Mouse (Mus musculus) liver, embryonic 12.5 days (tissue): ENCODE results near the gene Tmem163. TPM values are rescaled to one million over a fixed set of nuclear protein-coding genes. Genes with fewer than 3 reads are reported as not detected.

Experiments used
- ATAC-seq: fragments of 200-750 bp; cut with Nextera tagmentation; 2 replicates; pipeline ENCODE4 v1.8.0; 2017; ENCODE audit warnings: moderate number of reproducible peaks, mild to moderate bottlenecking, moderate library complexity
- H3K27ac ChIP-seq: fragments of 300-500 bp; sonication (generic); 2 replicates; pipeline ENCODE4 v1.5.1; 2016; ENCODE audit warnings: mild to moderate bottlenecking
- H3K27me3 ChIP-seq: fragments of 300-500 bp; sonication (generic); replicated peaks from 2 replicates; pipeline ENCODE4 v1.6.1; 2016; ENCODE audit warnings: mild to moderate bottlenecking, moderate library complexity
- H3K36me3 ChIP-seq: fragments of 300-500 bp; sonication (generic); 2 replicates; pipeline ENCODE4 v1.6.1; 2016; ENCODE audit warnings: mild to moderate bottlenecking, moderate library complexity
- H3K4me1 ChIP-seq: fragments of 300-500 bp; sonication (generic); 2 replicates; pipeline ENCODE4 v1.6.1; 2016
- H3K4me2 ChIP-seq: fragments of 300-500 bp; sonication (generic); 2 replicates; pipeline ENCODE4 v1.6.1; 2016; ENCODE audit warnings: mild to moderate bottlenecking, moderate library complexity
- H3K4me3 ChIP-seq: fragments of 300-500 bp; sonication (generic); 2 replicates; pipeline ENCODE4 v1.5.1; 2016; ENCODE audit warnings: mild to moderate bottlenecking, moderate library complexity
- H3K9ac ChIP-seq: fragments of 300-500 bp; sonication (generic); 2 replicates; pipeline ENCODE4 v1.6.1; 2016; ENCODE audit warnings: mild to moderate bottlenecking, moderate library complexity
- H3K9me3 ChIP-seq: fragments of 300-500 bp; sonication (generic); replicated peaks from 2 replicates; pipeline ENCODE4 v1.6.1; 2016; ENCODE audit warnings: mild to moderate bottlenecking, moderate library complexity
- WGBS: fragments of 180-500 bp; shearing (Covaris S2); methylation state at CpG from one replicate; pipeline ENCODE4 v1.1.7; 2016; ENCODE audit not compliant: insufficient replicate concordance; 5-methylcytosine and 5-hydroxymethylcytosine counted together
- polyA plus RNA-seq: library from polyadenylated mRNA; unstranded; fragments of >200 nt; fragmentation: Nextera tagmentation; extraction: Ambion mirVana; gene quantifications from 2 replicates; pipeline ENCODE4 v1.2.1, GENCODE M21; 2016

Tmem163 gene
- polyA plus RNA-seq, 1 experiment from 2014 or later = 1.3 TPM

DNA sequence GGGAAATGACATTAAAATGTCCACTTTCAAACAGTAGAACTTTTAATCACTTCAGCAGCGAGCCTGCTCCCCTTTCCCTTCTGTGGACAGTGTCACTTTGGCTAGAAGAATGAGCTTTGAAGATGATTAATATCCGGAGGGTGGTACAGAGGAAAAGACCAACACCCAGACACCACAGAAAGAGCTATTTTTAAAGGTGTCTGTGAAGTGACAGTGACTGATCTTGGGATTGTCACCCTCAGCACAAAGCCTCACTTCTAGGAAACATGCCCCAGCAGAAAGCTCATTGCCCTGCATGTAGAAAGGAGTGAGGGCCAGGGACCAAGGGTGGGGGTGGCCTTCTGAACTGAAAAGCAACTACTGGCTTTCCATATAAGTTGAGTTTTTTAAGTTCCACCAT, 41.4 kb downstream of the Tmem163 start:
- WGBS = 10% methylated on average over 2 of the region's 2 CpGs
- no peak for ATAC-seq
- Histone ChIP-seq H3K4me3 (no peak overlapping the region), H3K9me3 (no peaks in the 10 kb centered on the region), H3K4me1 (0 out of 2 replicates have a peak, but pooled peaks cover 2% of the 10 kb centered on the region), H3K9ac (no peak overlapping the region), H3K27me3 (no peaks in the 10 kb centered on the region), H3K4me2 (no peak overlapping the region), H3K36me3 (no peaks in the 10 kb centered on the region), H3K27ac (no peak overlapping the region)

DNA sequence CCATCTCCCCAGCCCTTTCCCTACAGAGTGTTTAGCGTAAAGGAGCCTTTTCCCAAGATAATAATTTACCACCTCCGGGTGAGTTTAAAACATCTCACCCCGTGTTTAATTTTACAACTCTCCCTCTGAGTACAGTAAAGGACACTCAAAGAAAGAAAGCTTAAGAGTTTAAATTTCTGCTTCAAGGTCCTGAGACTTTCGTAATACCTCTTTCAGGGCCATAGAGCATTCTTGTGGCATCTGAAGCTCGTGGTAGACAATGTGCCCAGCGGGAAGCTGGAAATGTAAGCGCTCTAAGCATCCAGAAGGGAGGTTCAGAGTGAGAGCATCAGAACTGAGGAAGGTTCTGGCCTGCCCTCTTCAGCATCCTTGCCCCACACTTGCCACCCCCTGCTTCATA, 52.2 kb downstream of the Tmem163 start:
- Histone ChIP-seq H3K9me3 (no peaks in the 10 kb centered on the region), H3K9ac (no peak overlapping the region), H3K4me2 (no peak overlapping the region), H3K27me3 (no peaks in the 10 kb centered on the region), H3K4me3 (no peak overlapping the region), H3K4me1 (no peaks in the 10 kb centered on the region), H3K36me3 (no peaks in the 10 kb centered on the region), H3K27ac (no peak overlapping the region)
- no peak for ATAC-seq
- 67% methylated on average over 7 of the region's 7 CpGs for WGBS

DNA sequence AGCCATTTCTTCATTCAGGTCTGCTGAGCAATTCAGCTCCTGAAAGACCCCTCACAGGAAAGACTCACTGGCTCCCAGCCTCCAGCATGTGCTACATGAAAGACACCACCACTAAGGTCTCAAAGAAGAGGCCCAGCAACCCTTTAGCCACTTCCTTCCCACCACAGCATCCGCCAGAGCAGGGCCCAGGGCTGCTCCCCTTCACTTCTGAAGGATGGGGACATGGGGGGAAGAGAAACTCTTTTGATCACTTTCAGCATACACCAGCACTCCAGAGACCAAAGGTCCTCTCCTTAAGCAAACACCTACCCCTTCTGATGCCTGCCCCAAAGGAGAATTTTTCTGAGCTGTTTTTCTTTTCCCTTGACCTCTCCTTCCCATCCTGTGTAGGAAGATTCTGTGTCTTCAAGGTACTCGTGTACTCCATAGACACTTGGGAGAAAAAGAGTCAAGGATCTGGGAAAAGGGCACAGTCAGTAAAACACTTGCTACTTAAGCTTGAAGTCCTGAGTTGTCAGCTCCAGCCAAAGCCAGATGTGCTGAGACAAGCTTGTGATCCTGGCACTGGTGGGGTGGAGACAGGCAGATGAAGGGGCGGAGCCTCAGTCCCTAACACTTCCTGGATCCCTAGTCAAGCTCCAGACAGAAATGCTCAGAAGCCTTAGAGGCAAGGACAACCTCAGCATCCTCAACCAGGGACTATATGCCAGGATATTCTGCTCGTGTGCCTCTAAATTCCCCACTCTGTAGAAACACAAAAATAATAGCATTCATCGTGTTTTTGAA, 53.6 kb downstream of the Tmem163 start:
- H3K4me2 ChIP-seq = no peak overlapping the region
- H3K9me3 ChIP-seq = no peaks in the 10 kb centered on the region
- no peak for ATAC-seq
- H3K36me3 ChIP-seq = no peaks in the 10 kb centered on the region
- no peaks in the 10 kb centered on the region for H3K27me3 ChIP-seq
- WGBS = 37% methylated on average over 5 of the region's 5 CpGs
- no peak overlapping the region for H3K9ac ChIP-seq
- no peak overlapping the region for H3K4me3 ChIP-seq
- no peaks in the 10 kb centered on the region for H3K4me1 ChIP-seq
- no peak overlapping the region for H3K27ac ChIP-seq

DNA sequence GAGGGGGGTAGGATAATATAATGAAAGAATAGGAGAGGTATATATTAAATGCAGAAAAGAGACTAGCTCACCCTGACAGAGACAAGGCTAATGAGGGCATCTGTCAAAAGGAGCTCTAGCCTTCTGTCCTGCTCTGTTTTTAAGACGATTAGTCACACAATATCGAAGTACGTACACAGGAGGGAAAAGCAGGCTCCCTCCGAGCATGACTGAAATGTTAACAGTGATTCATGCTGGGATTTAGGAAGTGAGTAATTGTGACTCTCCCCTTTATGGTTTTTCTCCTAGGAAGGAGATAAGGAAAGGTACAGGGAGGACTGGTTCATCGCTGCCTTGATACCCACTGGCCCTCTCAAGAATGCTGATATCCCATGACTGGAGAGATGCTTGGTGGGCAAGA, 57.0 kb downstream of the Tmem163 start:
- 75% methylated on average over 5 of the region's 5 CpGs for WGBS
- no peak overlapping the region for H3K4me3 ChIP-seq
- H3K9ac ChIP-seq = no peak overlapping the region
- no peaks in the 10 kb centered on the region for H3K27me3 ChIP-seq
- H3K4me1 ChIP-seq = no peaks in the 10 kb centered on the region
- H3K9me3 ChIP-seq = no peaks in the 10 kb centered on the region
- no peaks in the 10 kb centered on the region for H3K36me3 ChIP-seq
- H3K27ac ChIP-seq = no peak overlapping the region
- no peak overlapping the region for H3K4me2 ChIP-seq
- no peak for ATAC-seq

DNA sequence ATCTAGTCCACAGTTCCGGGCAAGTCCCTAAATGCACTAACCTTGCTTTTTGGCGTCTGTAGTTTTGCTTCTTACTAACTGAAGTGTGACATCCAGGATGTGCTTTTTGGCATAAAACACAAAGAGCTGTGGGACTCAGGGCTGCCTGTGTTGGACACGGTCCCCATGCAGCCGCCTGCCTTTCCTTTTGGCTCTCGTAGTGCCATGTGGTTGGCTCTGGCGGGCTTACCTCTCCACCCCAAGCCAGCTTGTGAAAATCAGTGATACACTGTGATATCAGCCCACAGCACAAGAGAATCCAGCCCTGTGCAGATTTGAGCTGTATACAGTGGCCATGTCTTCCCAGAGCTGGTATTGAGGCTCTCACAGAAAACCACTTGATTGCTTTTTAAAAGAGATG, 60.3 kb downstream of the Tmem163 start:
- Histone ChIP-seq H3K4me2 (no peak overlapping the region), H3K4me1 (no peaks in the 10 kb centered on the region), H3K36me3 (no peaks in the 10 kb centered on the region), H3K9ac (no peak overlapping the region), H3K27ac (no peak overlapping the region), H3K9me3 (no peaks in the 10 kb centered on the region), H3K4me3 (no peak overlapping the region), H3K27me3 (no peaks in the 10 kb centered on the region)
- ATAC-seq = no peak
- WGBS = 63% methylated on average over 6 of the region's 6 CpGs

DNA sequence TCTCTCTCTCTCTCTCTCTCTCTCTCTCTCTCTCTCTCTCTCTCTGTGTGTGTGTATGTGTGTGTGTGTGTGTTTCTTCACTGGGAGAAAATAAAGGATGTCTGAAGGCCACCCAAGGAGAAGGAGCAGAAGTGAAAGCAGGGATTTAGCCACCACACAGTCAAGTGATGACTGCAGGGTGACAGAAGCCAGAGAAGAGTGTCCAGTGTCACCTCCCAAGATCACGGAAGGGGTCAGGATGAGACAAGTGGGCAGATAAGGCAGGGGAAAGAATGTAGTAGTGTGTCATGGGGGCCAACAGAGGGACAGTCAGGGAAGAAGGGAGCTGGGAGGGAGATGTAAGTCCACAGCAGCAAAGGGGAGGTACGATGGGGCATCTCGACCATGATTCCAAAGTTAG, 69.0 kb downstream of the Tmem163 start:
- Histone ChIP-seq H3K27ac (no peak overlapping the region), H3K4me2 (no peak overlapping the region), H3K27me3 (no peaks in the 10 kb centered on the region), H3K4me3 (no peak overlapping the region), H3K9ac (no peak overlapping the region), H3K36me3 (no peaks in the 10 kb centered on the region), H3K9me3 (no peaks in the 10 kb centered on the region), H3K4me1 (no peaks in the 10 kb centered on the region)
- ATAC-seq = no peak
- WGBS = 58% methylated on average over 3 of the region's 3 CpGs

DNA sequence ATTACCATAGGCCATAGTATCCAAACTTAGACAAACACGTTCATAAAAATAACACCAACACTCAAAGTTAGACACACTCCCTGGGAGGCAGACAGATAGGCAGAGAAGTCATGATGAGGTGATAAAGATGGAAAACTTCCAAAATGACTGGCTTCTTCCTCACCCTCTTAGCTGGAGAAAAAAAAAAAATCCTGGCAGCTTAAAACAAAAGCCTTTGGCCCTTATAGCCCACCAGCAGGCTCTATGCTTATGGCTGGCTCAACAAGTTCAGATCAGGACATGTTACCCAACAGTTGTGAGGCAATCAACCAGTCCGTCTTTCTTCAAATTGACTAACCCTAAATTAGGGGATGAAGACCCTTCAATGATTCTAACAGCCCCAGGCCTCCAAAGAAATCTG, 69.5 kb downstream of the Tmem163 start:
- Histone ChIP-seq H3K4me3 (no peak overlapping the region), H3K9ac (no peak overlapping the region), H3K27me3 (no peaks in the 10 kb centered on the region), H3K4me2 (no peak overlapping the region), H3K27ac (no peak overlapping the region), H3K36me3 (no peaks in the 10 kb centered on the region), H3K9me3 (no peaks in the 10 kb centered on the region), H3K4me1 (no peaks in the 10 kb centered on the region)
- 66% methylated on average over 2 of the region's 2 CpGs for WGBS
- no peak for ATAC-seq

DNA sequence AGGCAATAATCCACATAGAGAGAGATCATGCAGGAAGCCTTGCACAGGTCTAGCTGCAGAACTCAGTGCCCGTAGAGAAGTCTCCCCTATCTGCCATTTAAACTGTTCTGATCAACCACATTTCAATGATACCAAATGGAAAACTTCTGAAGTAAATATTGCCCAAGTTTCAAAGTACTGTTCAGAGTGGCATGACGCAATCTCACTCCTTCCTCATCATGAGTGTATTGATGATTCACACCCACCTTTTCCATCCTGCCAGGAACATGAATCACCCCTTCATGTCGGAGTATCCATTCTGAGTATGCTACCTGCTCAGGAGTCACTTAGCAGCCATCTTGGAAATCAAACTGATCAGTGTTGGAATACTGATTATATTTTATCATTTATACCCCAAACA, 71.0 kb downstream of the Tmem163 start:
- no peak overlapping the region for H3K9ac ChIP-seq
- no peak overlapping the region for H3K4me3 ChIP-seq
- WGBS = 67% methylated on average over 3 of the region's 3 CpGs
- no peak overlapping the region for H3K27ac ChIP-seq
- no peaks in the 10 kb centered on the region for H3K27me3 ChIP-seq
- no peaks in the 10 kb centered on the region for H3K9me3 ChIP-seq
- no peak for ATAC-seq
- H3K36me3 ChIP-seq = no peaks in the 10 kb centered on the region
- no peak overlapping the region for H3K4me2 ChIP-seq
- H3K4me1 ChIP-seq = no peaks in the 10 kb centered on the region

DNA sequence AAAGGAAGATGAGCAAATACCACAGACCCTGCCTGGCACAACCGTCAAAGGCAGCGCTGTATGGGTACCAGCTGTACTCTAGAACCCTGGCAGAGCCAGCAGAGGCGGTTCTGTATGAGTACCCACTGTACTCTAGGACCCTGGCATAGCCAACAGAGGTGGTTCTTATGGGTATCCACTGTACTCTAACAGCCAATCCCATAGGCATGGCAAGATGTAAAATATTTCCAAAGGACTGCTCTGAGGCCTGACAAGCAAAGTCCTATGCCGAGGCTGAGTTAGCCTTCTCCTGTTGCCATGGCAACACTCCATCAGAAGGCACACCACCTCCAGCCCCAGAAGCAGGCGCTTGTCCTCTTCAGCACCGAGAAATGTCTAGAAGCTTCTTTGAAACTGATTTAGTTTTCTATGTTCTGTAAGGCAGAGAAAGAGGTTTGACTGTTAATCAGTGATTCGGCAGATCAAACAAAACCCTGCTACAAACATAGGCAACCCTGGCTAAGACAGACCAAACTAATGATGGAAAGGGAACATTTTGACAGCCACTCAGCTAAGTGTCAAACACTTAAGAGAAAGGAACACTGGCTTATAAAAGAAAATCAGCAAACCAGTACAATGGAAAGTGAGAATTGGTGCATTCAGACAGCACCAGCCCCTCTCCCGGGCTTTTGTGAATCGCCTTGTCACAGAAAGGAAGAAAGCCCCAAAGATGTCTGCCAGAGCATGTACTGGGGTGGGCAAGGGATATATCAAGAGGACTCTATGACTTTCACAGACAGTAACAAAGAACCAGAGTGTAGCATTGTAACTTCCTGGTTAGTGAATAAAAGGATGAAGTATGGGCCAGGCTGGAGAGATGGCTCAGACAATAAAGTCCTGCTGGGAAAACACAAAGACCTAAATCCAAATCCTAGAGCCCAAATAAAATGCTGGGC, 75.4 kb downstream of the Tmem163 start:
- 73% methylated on average over 9 of the region's 9 CpGs for WGBS
- Histone ChIP-seq H3K4me2 (no peak overlapping the region), H3K4me3 (no peak overlapping the region), H3K9me3 (no peaks in the 10 kb centered on the region), H3K9ac (no peak overlapping the region), H3K27ac (no peak overlapping the region), H3K36me3 (no peaks in the 10 kb centered on the region), H3K4me1 (no peaks in the 10 kb centered on the region), H3K27me3 (no peaks in the 10 kb centered on the region)
- ATAC-seq = no peak

DNA sequence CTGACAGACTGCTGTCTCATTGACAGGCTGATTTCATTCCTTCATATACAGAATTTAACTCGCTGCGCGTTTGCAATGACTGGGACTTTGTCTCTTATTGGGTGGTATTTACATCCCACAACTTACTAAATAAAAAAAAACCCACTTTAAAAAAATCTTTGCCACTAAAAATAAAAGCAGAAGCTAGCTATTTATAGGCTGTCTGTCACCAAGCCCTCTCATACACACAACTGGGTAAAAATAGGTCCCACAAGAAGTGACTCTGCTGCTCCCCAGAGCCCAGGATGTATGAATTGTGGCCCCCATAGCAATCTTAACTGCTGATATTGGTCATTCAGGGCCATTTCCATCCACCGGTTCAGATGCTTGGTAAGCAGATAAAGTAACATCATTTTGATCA, 83.2 kb downstream of the Tmem163 start:
- Histone ChIP-seq H3K27ac (no peak overlapping the region), H3K9me3 (no peaks in the 10 kb centered on the region), H3K36me3 (no peaks in the 10 kb centered on the region), H3K4me2 (no peak overlapping the region), H3K4me3 (no peak overlapping the region), H3K4me1 (no peaks in the 10 kb centered on the region), H3K9ac (no peak overlapping the region), H3K27me3 (no peaks in the 10 kb centered on the region)
- ATAC-seq = no peak
- 73% methylated on average over 4 of the region's 4 CpGs for WGBS

DNA sequence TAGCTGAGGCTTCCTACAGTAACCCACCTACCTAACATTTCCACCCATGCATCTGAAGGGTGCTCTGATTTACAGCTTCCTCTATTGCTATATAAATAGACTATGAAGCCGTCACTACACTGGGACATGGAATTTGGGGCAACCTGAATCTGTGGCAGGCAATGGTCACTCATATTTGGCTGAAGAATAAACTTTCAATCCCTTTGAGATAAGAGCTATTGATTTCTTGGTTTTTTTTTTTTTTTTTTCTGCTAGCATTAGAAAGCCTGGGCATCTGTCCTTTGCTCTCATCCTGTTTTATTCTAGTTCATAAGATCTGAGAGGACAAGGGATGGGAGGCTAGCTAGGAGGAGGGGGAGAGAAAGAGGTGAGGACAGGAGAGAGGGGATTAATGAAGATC, 83.6 kb downstream of the Tmem163 start:
- Histone ChIP-seq H3K36me3 (no peaks in the 10 kb centered on the region), H3K4me2 (no peak overlapping the region), H3K27ac (no peak overlapping the region), H3K4me3 (no peak overlapping the region), H3K9ac (no peak overlapping the region), H3K4me1 (no peaks in the 10 kb centered on the region), H3K9me3 (no peaks in the 10 kb centered on the region), H3K27me3 (no peaks in the 10 kb centered on the region)
- WGBS = 28% methylated on average over 1 of the region's 1 CpGs
- no peak for ATAC-seq

DNA sequence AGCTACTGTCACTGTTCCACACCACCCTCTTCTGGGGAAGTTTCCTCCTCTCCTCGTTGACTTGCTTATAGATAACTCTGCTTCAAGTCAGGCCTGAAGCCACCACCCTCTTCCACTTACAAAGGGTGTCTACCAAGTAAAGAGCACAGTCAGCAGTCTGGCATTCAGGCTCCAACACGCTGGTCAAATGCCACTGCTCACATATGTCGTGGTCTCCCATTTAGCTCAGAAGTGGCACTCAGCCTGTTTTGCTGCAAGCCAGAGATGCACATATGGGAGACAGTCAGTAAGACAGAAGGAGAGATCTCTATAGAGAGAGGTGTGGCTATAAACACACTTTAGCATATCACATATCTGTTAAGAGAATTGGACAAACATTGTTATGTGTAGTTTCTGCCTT, 89.8 kb downstream of the Tmem163 start:
- Histone ChIP-seq H3K4me2 (no peak overlapping the region), H3K27me3 (no peaks in the 10 kb centered on the region), H3K9ac (no peak overlapping the region), H3K9me3 (no peaks in the 10 kb centered on the region), H3K4me1 (no peaks in the 10 kb centered on the region), H3K27ac (no peak overlapping the region), H3K36me3 (no peaks in the 10 kb centered on the region), H3K4me3 (no peak overlapping the region)
- ATAC-seq = no peak
- 43% methylated on average over 3 of the region's 3 CpGs for WGBS
